Mouse (Mus musculus): ENCODE measurements around the gene Rtbdn.

DNA sequence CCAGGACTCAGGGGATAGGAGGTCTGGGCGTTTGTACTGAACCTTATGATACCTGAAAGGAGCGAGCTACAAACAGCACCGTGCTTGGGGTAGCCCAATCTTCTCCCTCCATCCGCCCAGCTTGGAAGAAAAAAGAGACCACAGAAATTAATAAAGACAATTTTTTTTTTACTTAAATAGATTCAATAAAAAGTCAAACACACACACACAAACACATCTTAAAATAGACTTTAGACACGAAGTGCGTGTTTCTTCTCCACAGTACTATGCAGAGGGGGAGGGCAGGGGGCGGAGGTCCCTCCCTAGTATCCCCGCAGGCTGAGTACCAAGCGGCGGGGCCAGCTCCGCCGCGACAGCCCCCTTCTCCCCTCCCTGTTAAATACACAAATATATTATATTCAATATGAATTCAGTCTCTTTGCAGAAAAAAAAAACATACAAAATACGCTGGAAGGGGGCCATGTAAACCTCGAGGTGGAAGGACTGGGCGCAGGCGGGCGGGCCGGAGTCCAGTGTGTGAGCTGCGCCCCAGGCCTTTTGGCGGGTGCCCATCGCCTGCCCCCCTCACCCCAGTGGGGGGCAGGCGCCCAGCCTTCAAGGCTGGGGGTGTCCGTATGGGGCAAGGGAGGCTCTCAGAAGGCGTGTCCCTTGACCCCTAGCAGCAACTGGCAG, 30.1 kb downstream of the Rtbdn start:
- TF ChIP-seq CTCF (IDR thresholded peaks at IDR 0.05; ENCODE audit: insufficient read depth, low read depth, low read length) (no peak), POLR2A (IDR thresholded peaks at IDR 0.05; ENCODE audit: insufficient read depth, low read depth, low read length) (no peak)

All from olfactory bulb, adult 2 months (tissue).